Mouse (Mus musculus) kidney, postnatal 10 days (tissue): ENCODE measurements around the gene Ubqln2.

Experiments
- DNase-seq: peaks from one replicate; pipeline ENCODE4 v3.0.0; 2021; ENCODE audit warnings: mixed read lengths

Gene Ubqln2

DNA sequence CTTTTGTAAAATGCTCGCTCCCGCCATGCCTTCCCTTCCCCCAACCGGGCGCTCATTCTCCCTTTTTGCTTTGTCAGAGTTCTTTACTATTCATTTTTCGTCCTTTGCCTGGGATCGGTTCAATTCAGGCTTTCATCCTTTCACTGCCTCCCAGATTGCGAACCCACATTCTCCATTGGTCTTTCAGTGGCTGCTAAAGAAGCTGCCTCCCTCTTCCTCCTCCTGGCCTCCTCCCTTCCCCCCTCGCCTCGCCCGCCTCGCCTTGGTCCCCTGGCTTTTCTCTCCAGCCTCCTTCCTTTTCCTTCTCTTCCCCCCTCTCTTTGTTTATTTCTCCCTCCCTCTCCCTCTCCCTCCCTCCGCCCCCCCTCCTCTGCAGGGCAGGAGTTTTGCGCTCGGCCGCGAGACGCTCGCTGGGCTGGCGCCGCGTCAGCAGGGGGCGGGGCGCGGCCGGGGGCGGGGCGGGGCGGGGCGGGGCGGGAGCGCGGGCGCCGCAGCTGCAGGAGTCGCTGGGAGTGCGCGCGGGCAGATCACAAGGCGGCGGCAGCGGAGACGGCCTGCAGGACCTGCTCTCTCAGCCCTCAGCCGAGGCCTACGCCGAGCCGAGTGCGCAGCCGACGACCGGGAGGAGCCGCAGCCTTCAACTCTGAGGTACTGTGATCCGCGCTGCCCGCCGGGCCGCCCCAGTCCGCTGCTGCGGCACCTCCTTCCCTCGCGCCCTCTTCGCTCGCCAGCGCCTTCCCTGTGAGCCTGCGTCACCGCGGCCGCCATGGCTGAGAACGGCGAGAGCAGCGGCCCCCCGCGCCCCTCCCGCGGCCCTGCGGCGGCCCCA lies at the start of gene Ubqln2:
Gene Ubqln2 (plus strand): TSS at position 540 of the 829 bp plus-strand sequence.
- DNase-seq, result peak; percentile 88

DNA sequence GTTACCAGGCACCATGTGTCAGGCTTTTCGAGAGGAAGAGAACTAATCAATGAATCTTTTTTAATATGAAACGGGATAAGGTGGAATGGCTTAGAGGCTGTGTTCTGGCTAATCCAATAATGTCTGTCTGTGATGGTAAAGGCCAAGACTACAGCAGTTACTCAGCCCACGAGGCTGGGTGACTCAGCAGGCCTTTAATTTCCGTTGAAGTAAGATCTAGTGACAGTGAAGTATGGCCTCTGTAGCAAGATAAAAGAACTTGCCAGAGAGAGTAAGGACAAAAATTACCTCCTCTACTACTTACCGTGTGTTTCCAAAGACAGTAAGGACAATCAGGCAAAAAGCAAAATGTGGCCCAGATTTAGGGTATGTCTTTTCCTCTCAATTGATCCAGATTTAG lies 46.1 kb upstream of the Ubqln2 start:
- no peak for DNase-seq

DNA sequence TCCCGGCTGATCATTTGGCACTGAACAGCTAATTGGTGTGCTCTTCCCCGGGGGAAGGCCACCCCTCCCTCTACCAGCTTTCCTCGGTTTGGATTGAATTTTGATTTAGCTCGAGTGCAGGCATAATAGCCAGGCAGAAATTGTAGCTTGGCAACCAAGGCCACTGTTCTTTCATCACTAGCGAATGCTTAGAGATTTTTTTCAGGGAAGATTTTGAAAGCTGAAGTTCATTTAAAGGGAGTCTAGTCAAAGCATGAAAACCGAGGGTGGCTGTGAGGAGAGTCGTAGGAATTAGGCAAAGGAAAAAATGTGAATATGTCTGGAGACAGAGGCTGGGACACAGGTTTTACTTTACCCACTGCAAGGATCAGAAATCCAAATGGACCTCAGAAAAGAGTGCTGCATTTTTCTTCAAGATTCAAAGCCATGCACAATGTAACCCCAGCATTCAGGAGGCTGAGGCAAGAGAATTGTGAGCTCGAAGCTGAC lies 21.2 kb upstream of the Ubqln2 start:
- no peak for DNase-seq

DNA sequence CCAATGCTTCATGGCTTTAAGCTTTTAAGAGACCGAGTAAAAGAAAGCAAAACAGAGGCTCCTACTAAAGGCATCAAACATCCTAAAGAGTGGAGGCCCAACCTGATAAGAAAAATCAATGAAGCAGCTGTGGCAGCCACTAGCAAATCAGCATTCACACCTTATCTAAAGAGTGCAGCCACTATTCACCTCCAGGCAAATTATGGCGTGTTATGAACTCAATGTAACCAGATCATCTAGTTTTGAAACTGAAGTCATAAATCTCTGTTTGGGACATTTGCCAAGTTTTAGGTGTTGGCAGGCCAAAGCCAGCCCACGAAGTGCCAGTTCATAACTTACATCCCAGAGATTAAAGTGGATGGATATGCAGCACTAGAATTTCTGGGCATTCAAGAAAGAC lies 5.7 kb upstream of the Ubqln2 start:
- DNase-seq, result no peak

DNA sequence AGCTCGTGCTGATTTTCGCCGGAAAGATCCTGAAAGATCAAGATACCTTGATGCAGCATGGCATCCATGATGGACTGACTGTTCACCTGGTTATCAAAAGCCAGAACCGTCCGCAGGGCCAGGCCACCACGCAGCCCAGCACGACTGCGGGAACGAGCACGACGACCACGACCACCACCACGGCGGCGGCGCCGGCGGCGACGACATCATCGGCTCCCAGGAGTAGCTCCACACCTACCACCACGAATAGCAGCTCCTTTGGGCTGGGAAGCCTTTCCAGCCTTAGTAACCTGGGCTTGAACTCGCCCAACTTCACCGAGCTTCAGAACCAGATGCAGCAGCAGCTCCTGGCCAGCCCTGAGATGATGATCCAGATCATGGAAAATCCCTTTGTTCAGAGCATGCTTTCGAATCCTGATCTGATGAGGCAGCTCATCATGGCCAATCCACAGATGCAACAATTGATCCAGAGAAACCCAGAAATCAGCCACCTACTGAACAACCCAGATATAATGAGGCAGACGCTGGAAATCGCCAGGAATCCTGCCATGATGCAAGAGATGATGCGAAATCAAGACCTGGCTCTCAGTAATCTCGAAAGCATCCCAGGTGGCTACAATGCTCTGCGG lies 752 bp downstream of the Ubqln2 start:
- peak; percentile 15 for DNase-seq

DNA sequence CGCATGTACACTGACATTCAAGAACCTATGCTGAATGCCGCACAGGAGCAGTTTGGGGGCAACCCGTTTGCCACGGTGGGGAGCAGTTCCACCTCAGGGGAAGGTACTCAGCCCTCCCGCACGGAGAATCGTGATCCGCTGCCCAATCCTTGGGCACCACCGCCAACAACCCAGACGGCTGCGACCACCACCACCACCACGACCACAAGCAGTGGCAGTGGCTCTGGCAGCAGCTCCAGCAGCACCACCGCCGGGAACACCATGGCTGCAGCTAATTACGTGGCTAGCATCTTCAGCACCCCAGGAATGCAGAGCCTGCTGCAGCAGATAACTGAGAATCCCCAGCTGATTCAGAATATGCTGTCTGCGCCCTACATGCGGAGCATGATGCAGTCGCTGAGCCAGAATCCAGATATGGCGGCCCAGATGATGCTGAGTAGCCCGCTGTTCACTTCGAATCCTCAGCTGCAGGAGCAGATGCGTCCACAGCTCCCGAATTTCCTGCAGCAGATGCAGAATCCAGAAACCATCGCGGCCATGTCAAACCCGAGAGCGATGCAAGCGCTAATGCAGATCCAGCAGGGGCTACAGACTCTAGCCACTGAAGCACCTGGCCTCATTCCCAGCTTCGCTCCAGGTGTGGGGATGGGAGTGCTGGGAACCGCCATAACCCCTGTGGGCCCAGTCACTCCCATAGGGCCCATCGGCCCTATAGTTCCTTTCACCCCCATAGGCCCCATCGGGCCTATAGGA lies 1.4 kb downstream of the Ubqln2 start:
- peak; percentile 10 for DNase-seq

DNA sequence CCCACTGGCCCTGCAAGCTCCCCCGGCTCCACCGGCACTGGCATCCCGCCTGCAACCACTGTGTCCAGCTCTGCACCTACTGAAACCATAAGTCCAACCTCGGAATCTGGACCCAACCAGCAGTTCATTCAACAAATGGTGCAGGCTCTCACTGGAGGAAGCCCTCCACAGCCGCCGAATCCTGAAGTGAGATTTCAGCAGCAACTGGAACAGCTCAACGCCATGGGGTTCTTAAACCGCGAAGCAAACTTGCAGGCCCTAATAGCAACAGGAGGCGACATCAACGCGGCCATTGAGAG lies 2.0 kb downstream of the Ubqln2 start:
- no peak for DNase-seq

DNA sequence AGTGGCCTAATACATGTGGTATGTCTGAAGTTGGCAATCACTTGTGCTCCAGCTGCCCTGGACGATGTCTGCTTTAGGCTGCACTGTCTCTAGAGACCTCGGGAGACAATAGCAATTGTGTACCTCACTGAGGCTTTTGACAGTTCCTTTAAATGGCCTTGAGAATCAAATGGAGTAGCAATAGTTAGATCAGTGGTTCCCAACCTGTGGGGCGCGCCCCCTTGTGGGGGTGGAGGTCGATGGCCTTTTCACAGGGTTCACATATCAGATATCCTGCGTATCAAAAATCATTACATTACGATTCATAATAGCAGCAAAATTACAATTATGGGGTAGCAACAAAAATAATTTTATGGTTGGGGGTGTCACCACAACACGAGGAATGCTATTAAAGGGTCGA lies 7.9 kb downstream of the Ubqln2 start:
- peak; percentile 56 for DNase-seq

DNA sequence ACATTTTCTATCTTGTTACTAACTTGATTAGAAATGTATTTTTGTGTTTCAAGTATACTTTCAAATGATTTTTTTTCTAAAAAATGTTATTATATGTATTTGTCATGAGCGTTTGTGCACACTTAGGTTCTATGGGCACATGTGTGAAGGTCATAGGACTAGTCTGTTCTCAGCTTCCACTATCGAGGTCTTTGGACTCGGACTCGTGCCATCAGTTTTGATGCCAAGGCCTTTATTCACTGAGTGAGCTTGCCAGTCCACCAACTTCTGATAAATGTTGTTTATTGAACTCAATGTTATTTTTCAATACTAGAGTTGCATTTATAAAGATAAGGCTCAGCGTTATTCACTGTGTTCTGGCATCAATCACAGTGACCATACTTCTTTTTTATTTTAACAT lies 17.5 kb downstream of the Ubqln2 start:
- no peak for DNase-seq

DNA sequence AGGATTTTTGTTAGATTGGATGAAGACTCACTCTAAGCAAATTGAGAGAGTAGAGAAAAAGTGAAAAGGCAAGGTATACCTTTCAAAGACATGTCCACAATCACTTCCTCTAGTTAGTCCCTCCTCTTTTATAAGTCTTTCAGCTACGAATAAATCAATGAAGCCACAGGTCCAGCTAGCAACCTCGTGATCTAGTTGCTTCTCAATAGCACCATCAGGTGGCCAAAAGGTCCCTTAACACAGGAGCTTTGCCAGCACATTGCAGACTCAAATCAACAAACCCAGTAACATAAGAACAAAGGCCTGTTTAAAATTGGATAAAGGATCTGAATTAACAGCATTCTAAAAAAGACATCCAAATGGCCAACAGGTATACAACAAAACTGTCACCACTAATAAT lies 30.4 kb downstream of the Ubqln2 start:
- peak; percentile 15 for DNase-seq
